Mouse (Mus musculus): ENCODE data around the gene Map10.

- TF ChIP-seq CTCF (IDR thresholded peaks at IDR 0.05; ENCODE audit: low read depth, low read length) (no peak), POLR2A (IDR thresholded peaks at IDR 0.05; ENCODE audit: extremely low read depth, insufficient read depth, low read length) (no peak)
Measured at GRCm38 (mm10) chr8:125658926-125659325, 10.7 kb upstream of the Map10 start.
